In genomic region chr3:9400201-9400885, GRCm38 (mm10) we compare ENCODE assay signal across 8 mouse cellular contexts.
DNase-seq lines count a peak whose midpoint lies in the region; ATAC-seq and TF ChIP-seq lines count a peak whose summit lies in the region.

No protein-coding gene starts in this region.

- no peaks in the 10 kb centered on the region for H3K36me3 ChIP-seq in forebrain, embryonic 16.5 days (ENCODE audit: control insufficient read depth, insufficient read depth)
- no peaks in the 10 kb centered on the region for H3K36me3 ChIP-seq in midbrain, embryonic 16.5 days (ENCODE audit: control insufficient read depth, insufficient read depth, low read length)

- intact Hi-C loops in gastrocnemius, adult 2 months (cut with DNase I) = loop anchor here (2.0 to 5.0 kb wide), 4 partner anchors 66 to 304 kb away; partner anchors contain the start of gene Zfp704

- H3K4me3 ChIP-seq in gastrocnemius, adult 2 months = no peak overlapping the region
- no peak overlapping the region for H3K4me3 ChIP-seq in forebrain, embryonic 16.5 days (replicated peaks; ENCODE audit: low read length)
- no peak overlapping the region for H3K4me3 ChIP-seq in midbrain, embryonic 16.5 days (ENCODE audit: low read depth, low read length)

- no peak overlapping the region for H3K9ac ChIP-seq in forebrain, embryonic 16.5 days (replicated peaks; ENCODE audit: low read depth, low read length)
- no peak overlapping the region; the same call in 1 of the 2 replicates for H3K9ac ChIP-seq in midbrain, embryonic 16.5 days (ENCODE audit: low read depth, low read length)

- no peaks in the 10 kb centered on the region for H3K27me3 ChIP-seq in forebrain, embryonic 16.5 days (replicated peaks; ENCODE audit: control insufficient read depth, insufficient read depth, low read length)
- H3K27me3 ChIP-seq in midbrain, embryonic 16.5 days (ENCODE audit: control insufficient read depth, insufficient read depth, low read depth, low read length) = no peaks in the 10 kb centered on the region

- WGBS in forebrain, embryonic 16.5 days = 22% methylated on average over 3 of the region's 3 CpGs
- WGBS in large intestine, adult 2 months = 6% methylated on average over 3 of the region's 3 CpGs
- WGBS in midbrain, embryonic 16.5 days = 42% methylated on average over 3 of the region's 3 CpGs

- DNase-seq in gastrocnemius, adult 2 months = no peak
- no peak for DNase-seq in gastrocnemius, adult 8-10 months (ENCODE audit: low spot score in 2 of 2)
- DNase-seq in 416B (ENCODE audit: low read depth) = peak; percentile 72
- DNase-seq in adipocyte (ENCODE audit: low spot score) = peak; percentile 83
- peak; percentile 28 for DNase-seq in large intestine, adult 2 months (ENCODE audit: low read depth, low spot score)
- DNase-seq in testis, postnatal 14 days (ENCODE audit: low spot score) = no peak

- no peak overlapping the region for H3K27ac ChIP-seq in gastrocnemius, adult 2 months
- 0 out of 2 replicates have a peak overlapping the region, but pooled peaks have one; percentile 16 for H3K27ac ChIP-seq in forebrain, embryonic 16.5 days (ENCODE audit: low read length)
- no peak overlapping the region for H3K27ac ChIP-seq in midbrain, embryonic 16.5 days (ENCODE audit: low read length)

- peaks cover 36% of the 10 kb centered on the region for H3K4me1 ChIP-seq in forebrain, embryonic 16.5 days (replicated peaks; ENCODE audit: control insufficient read depth, insufficient read depth, low read length)
- H3K4me1 ChIP-seq in midbrain, embryonic 16.5 days (ENCODE audit: control insufficient read depth, insufficient read depth, low read length) = peaks cover 21% of the 10 kb centered on the region

- TF ChIP-seq CTCF in gastrocnemius, adult 2 months (IDR thresholded peaks at IDR 0.05) = peak; percentile 68

- no peaks in the 10 kb centered on the region for H3K9me3 ChIP-seq in forebrain, embryonic 16.5 days (ENCODE audit: control insufficient read depth, low read length)
- H3K9me3 ChIP-seq in midbrain, embryonic 16.5 days (replicated peaks; ENCODE audit: control insufficient read depth, low read length, poor library complexity, severe bottlenecking) = no peaks in the 10 kb centered on the region

- H3K4me2 ChIP-seq in forebrain, embryonic 16.5 days (ENCODE audit: low read length) = no peak overlapping the region
- no peak overlapping the region for H3K4me2 ChIP-seq in midbrain, embryonic 16.5 days (ENCODE audit: low read length)

- peak; percentile 70 for ATAC-seq in forebrain, embryonic 16.5 days
- ATAC-seq in midbrain, embryonic 16.5 days = peak; percentile 26; the same call in 1 of the 2 replicates

Comparison
In these comparisons a context has a peak if more than half of its experiments do, and no peak if none do; other contexts are left out.
1. DNase-seq: peak in 416B (single experiment), adipocyte (single experiment) and large intestine, adult 2 months (single experiment); none in gastrocnemius, adult 2 months (single experiment), gastrocnemius, adult 8-10 months (0 of 2) and testis, postnatal 14 days (single experiment).